Mouse (Mus musculus) layer of hippocampus, adult 9-10 months (tissue): ENCODE measurements around the gene Elmod3.
A peak's percentile ranks its signal among the peaks of the same experiment; 100 is the strongest.

Source experiments
- DNase-seq: peaks from one replicate; pipeline ENCODE4 v3.0.0; 2022; ENCODE audit warnings: low spot score

Elmod3 gene

GRCm38 (mm10) chr6:72610261-72610660 lies 12.0 kb upstream of the Elmod3 start:
- no peak for DNase-seq

- no peak for DNase-seq
These were observed 10.5 kb upstream of the Elmod3 start for GRCm38 (mm10) chr6:72608662-72609184.

- no peak for DNase-seq
These were observed 9.5 kb upstream of the Elmod3 start for GRCm38 (mm10) chr6:72607676-72608075.

GRCm38 (mm10) chr6:72607060-72607459 lies 8.8 kb upstream of the Elmod3 start:
- no peak for DNase-seq

- DNase-seq = no peak
These were observed 5.9 kb upstream of the Elmod3 start for GRCm38 (mm10) chr6:72604066-72604465.

- DNase-seq = peak; percentile 77
These were observed 3.5 kb upstream of the Elmod3 start for GRCm38 (mm10) chr6:72601732-72602131.

GRCm38 (mm10) chr6:72600771-72601170 lies 2.6 kb upstream of the Elmod3 start:
- DNase-seq = no peak

GRCm38 (mm10) chr6:72600216-72600615 lies 2.0 kb upstream of the Elmod3 start:
- no peak for DNase-seq

- DNase-seq = no peak
These were observed 761 bp upstream of the Elmod3 start for GRCm38 (mm10) chr6:72598791-72599557.

GRCm38 (mm10) chr6:72597083-72597874 lies 934 bp downstream of the Elmod3 start:
- DNase-seq = no peak

GRCm38 (mm10) chr6:72593914-72594313 lies 4.3 kb downstream of the Elmod3 start:
- DNase-seq = no peak

GRCm38 (mm10) chr6:72593011-72593803 lies 5.0 kb downstream of the Elmod3 start:
- DNase-seq = no peak

GRCm38 (mm10) chr6:72590111-72590510 lies 8.1 kb downstream of the Elmod3 start:
- no peak for DNase-seq

GRCm38 (mm10) chr6:72588307-72588706 lies 9.9 kb downstream of the Elmod3 start:
- DNase-seq = no peak

GRCm38 (mm10) chr6:72586701-72587100 lies 11.5 kb downstream of the Elmod3 start:
- no peak for DNase-seq

GRCm38 (mm10) chr6:72584154-72584553 lies 14.1 kb downstream of the Elmod3 start:
- no peak for DNase-seq

- DNase-seq = no peak
These were observed 14.9 kb downstream of the Elmod3 start for GRCm38 (mm10) chr6:72583211-72583839.

- DNase-seq = no peak
These were observed 16.4 kb downstream of the Elmod3 start for GRCm38 (mm10) chr6:72581625-72582382.

- no peak for DNase-seq
These were observed 22.2 kb downstream of the Elmod3 start for GRCm38 (mm10) chr6:72576041-72576440.

- no peak for DNase-seq
These were observed 26.4 kb downstream of the Elmod3 start for GRCm38 (mm10) chr6:72571826-72572225.
